Mouse (Mus musculus): ENCODE data around the gene Farp1. TPM values are rescaled to one million over a fixed set of nuclear protein-coding genes. Genes with fewer than 3 reads are reported as not detected.
A peak's percentile ranks its signal among the peaks of the same experiment; 100 is the strongest.

The Farp1 gene
- total RNA-seq (2014; rRNA removed) (4.2 and 6.1 TPM in 2 replicates), polyA plus RNA-seq (2012; rRNA removed) (6.4 and 8.6 TPM in 2 replicates)

DNA sequence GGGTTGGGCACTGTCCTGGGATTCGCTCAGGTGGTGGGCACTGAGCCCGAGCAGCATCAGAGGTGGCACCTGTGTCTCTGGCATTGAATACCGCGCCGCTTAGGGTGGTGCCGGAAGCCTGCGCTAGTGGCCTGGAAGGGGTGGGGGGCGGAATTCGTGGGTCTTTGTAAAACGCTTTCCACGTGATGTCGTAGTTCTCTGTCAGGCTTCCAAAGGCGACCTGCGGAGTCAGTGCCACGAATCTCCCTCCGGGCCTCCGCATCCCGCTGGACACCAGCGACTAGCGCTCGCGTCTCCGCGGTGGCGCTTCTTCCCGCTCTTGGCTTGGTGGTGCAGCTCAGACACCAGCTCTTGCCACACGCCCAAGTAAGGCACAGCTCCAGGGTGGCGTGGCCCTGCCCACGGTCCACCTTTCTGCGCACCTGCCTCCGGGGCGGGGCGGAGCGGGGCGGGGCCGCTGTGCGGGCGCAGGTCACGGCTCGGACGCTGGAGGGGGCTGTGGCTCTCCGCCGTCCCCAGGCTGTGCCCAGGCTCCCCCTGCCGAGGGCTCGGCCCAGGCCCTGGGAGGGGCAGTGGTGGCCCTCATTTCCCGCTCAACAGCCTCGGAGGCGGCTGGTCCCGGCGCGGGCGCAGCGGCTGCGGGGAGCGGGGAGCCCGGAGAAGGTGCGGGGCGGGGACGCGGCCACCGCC lies at the start of gene Farp1:
Gene Farp1, plus strand, starts transcription at position 228 of the 690 bp plus-strand sequence.
- H3K36me3 ChIP-seq (ENCODE audit: control insufficient read depth, insufficient read depth, low read length) = no peaks in the 10 kb centered on the region
- H3K27ac ChIP-seq (replicated peaks; ENCODE audit: insufficient read depth, low read depth, low read length) = peak within 1 kb of the TSS; percentile 73
- H3K4me1 ChIP-seq (ENCODE audit: control insufficient read depth, insufficient read depth, low read length) = peaks cover 7% of the 10 kb centered on the region
- H3K27me3 ChIP-seq (ENCODE audit: control insufficient read depth, insufficient read depth, low read length) = no peaks in the 10 kb centered on the region
- peaks cover 19% of the 10 kb centered on the region; the same call in 1 of the 2 replicates for H3K79me2 ChIP-seq (ENCODE audit: control insufficient read depth, insufficient read depth, low read length)
- TF ChIP-seq CTCF (IDR thresholded peaks at IDR 0.05; ENCODE audit: low read depth, low read length) = peak; percentile 75
- no peak for TF ChIP-seq POLR2A (IDR thresholded peaks at IDR 0.05; ENCODE audit: extremely low read depth, insufficient read depth, low read length)
- WGBS = 1% methylated on average over 61 of the region's 61 CpGs
- peak within 1 kb of the TSS; percentile 89 for H3K9ac ChIP-seq (ENCODE audit: low read depth, low read length)
- H3K4me3 ChIP-seq (ENCODE audit: insufficient read depth, low read depth, low read length) = peak within 1 kb of the TSS; percentile 93
- DNase-seq (ENCODE audit: extremely low read depth, low read depth, low spot score) = peak; percentile 70

DNA sequence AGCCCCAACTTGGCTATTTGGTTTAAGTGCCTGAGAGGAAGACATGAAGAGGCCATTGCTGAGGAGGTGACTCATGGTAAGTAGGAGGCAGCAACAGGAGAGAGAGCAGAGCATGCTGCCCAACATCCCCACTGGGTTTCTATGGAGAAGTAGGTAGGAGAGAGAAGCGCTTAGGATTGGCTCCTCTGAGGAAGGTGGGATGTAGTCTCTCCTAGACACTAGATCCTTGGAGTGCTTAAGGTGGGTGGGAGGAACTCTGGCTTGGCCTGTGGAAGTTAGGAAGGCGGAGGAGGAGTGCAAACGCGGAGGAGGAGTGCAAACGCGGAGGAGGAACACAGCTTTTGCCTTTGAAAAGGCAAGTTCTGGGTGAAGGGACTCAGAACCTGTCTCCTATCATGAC lies 45.9 kb upstream of the Farp1 start:
- WGBS = 81% methylated on average over 6 of the region's 6 CpGs
- no peak overlapping the region for H3K27ac ChIP-seq (replicated peaks; ENCODE audit: insufficient read depth, low read depth, low read length)
- H3K9ac ChIP-seq (ENCODE audit: low read depth, low read length) = no peak overlapping the region

DNA sequence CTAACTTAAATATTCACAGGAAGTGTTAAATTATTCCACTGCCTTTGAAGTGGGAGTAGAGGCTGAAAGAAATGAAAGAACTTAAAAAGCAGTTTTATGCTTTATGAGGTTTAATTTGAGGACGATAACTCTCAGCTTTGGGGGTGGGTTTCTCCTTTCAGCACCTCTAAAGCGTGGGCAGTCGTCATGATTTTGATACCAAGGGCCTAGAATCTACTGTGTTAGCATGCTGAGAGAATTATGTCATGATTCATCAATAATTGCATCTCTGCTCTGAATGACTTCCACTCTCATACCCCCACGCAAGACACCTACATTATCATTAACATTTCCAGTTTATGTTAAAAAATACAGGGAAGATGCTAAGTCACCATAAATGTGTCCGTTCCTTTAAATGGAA lies 37.3 kb upstream of the Farp1 start:
- 90% methylated on average over 5 of the region's 5 CpGs for WGBS
- no peak overlapping the region for H3K9ac ChIP-seq (ENCODE audit: low read depth, low read length)
- H3K36me3 ChIP-seq (ENCODE audit: control insufficient read depth, insufficient read depth, low read length) = no peaks in the 10 kb centered on the region
- no peak overlapping the region for H3K27ac ChIP-seq (replicated peaks; ENCODE audit: insufficient read depth, low read depth, low read length)
- H3K27me3 ChIP-seq (ENCODE audit: control insufficient read depth, insufficient read depth, low read length) = no peaks in the 10 kb centered on the region
- H3K4me3 ChIP-seq (ENCODE audit: insufficient read depth, low read depth, low read length) = no peak overlapping the region
- TF ChIP-seq POLR2A (IDR thresholded peaks at IDR 0.05; ENCODE audit: extremely low read depth, insufficient read depth, low read length) (no peak), CTCF (IDR thresholded peaks at IDR 0.05; ENCODE audit: low read depth, low read length) (no peak)
- DNase-seq (ENCODE audit: extremely low read depth, low read depth, low spot score) = no peak
- no peaks in the 10 kb centered on the region for H3K79me2 ChIP-seq (ENCODE audit: control insufficient read depth, insufficient read depth, low read length)
- H3K4me1 ChIP-seq (ENCODE audit: control insufficient read depth, insufficient read depth, low read length) = no peaks in the 10 kb centered on the region

More for the DNA sequence above, 45.9 kb upstream of the Farp1 start:
- no peak overlapping the region for H3K4me3 ChIP-seq (ENCODE audit: insufficient read depth, low read depth, low read length)
- H3K4me1 ChIP-seq (ENCODE audit: control insufficient read depth, insufficient read depth, low read length) = no peaks in the 10 kb centered on the region
- H3K27me3 ChIP-seq (ENCODE audit: control insufficient read depth, insufficient read depth, low read length) = no peaks in the 10 kb centered on the region
- no peaks in the 10 kb centered on the region for H3K79me2 ChIP-seq (ENCODE audit: control insufficient read depth, insufficient read depth, low read length)
- no peak for TF ChIP-seq POLR2A (IDR thresholded peaks at IDR 0.05; ENCODE audit: extremely low read depth, insufficient read depth, low read length)
- TF ChIP-seq CTCF (IDR thresholded peaks at IDR 0.05; ENCODE audit: low read depth, low read length) = no peak
- no peaks in the 10 kb centered on the region for H3K36me3 ChIP-seq (ENCODE audit: control insufficient read depth, insufficient read depth, low read length)
- DNase-seq (ENCODE audit: extremely low read depth, low read depth, low spot score) = no peak

DNA sequence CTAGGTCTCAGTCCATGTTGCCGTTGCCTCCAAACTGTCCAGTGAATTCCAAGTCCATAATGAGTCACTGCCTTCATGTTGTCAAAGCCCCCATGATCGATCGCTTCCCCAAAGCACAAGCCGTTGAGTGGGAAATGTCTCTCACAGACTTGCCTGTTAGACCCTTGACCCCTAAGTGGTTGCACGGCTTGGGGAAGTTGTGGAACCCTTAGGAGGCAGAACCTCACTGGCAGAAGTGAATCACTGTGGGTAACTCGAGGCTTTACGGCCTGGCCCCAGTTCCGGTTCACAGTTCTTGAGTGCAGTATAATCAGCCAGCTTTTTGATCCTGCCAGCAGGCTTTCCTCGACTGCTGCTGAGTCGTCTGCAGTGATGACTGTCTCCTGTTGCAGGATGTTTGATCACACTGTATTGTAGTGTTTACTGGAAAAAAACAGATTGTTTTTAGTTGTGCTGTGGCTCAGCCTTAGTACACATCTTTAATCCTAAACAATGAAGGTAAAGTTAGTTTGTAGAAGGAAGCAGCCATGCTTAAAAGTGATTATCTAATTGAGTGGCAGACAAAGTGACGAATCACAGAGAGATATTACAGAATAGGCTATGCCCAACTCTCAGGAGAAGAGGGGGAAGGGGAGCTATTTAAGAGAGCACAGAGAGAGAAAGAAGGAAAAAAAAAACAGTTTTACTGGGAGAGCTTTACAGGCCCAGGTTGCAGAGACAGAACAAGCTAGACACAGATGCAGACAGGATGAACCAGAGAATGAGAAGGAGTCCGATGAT lies 34.2 kb upstream of the Farp1 start:
- Histone ChIP-seq H3K27me3 (ENCODE audit: control insufficient read depth, insufficient read depth, low read length) (no peaks in the 10 kb centered on the region), H3K79me2 (ENCODE audit: control insufficient read depth, insufficient read depth, low read length) (no peaks in the 10 kb centered on the region), H3K27ac (replicated peaks; ENCODE audit: insufficient read depth, low read depth, low read length) (no peak overlapping the region), H3K36me3 (ENCODE audit: control insufficient read depth, insufficient read depth, low read length) (no peaks in the 10 kb centered on the region), H3K9ac (ENCODE audit: low read depth, low read length) (no peak overlapping the region), H3K4me3 (ENCODE audit: insufficient read depth, low read depth, low read length) (no peak overlapping the region), H3K4me1 (ENCODE audit: control insufficient read depth, insufficient read depth, low read length) (no peaks in the 10 kb centered on the region)
- WGBS = 71% methylated on average over 12 of the region's 12 CpGs
- no peak for DNase-seq (ENCODE audit: extremely low read depth, low read depth, low spot score)
- TF ChIP-seq CTCF (IDR thresholded peaks at IDR 0.05; ENCODE audit: low read depth, low read length) (no peak), POLR2A (IDR thresholded peaks at IDR 0.05; ENCODE audit: extremely low read depth, insufficient read depth, low read length) (no peak)

DNA sequence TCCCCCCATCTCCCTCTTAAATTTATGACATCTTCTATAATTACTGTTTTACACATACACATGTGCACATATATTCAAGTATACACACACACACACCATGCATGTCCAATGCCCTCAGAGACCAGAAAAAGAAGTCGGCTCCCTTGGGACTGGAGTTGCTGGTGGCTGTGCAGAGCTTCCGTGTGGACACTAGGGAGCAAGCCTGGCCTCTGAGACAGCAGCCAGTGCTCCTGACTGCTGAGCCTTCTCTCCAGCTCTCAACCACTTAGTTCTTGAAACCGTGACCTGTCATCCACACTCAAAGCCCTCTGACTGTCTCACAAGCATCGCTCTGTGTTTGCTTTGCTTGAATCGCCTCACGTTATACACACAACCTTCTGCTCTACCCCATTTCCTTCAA lies 29.4 kb upstream of the Farp1 start:
- WGBS = 96% methylated on average over 6 of the region's 6 CpGs
- H3K9ac ChIP-seq (ENCODE audit: low read depth, low read length) = no peak overlapping the region
- H3K27ac ChIP-seq (replicated peaks; ENCODE audit: insufficient read depth, low read depth, low read length) = no peak overlapping the region
- H3K79me2 ChIP-seq (ENCODE audit: control insufficient read depth, insufficient read depth, low read length) = no peaks in the 10 kb centered on the region
- no peaks in the 10 kb centered on the region for H3K36me3 ChIP-seq (ENCODE audit: control insufficient read depth, insufficient read depth, low read length)
- no peaks in the 10 kb centered on the region for H3K27me3 ChIP-seq (ENCODE audit: control insufficient read depth, insufficient read depth, low read length)
- H3K4me1 ChIP-seq (ENCODE audit: control insufficient read depth, insufficient read depth, low read length) = no peaks in the 10 kb centered on the region
- DNase-seq (ENCODE audit: extremely low read depth, low read depth, low spot score) = no peak
- no peak overlapping the region for H3K4me3 ChIP-seq (ENCODE audit: insufficient read depth, low read depth, low read length)
- TF ChIP-seq POLR2A (IDR thresholded peaks at IDR 0.05; ENCODE audit: extremely low read depth, insufficient read depth, low read length) = no peak
- TF ChIP-seq CTCF (IDR thresholded peaks at IDR 0.05; ENCODE audit: low read depth, low read length) = no peak
